Mouse (Mus musculus) intestine, postnatal 0 days (tissue): ENCODE data around the gene Hsf2bp. TPM values are rescaled to one million over a fixed set of nuclear protein-coding genes. Genes with fewer than 3 reads are reported as not detected.

Source experiments
- ATAC-seq: fragments of 200-750 bp; cut with Nextera tagmentation; 2 replicates; pipeline ENCODE4 v1.8.0; 2017; ENCODE audit warnings: mild to moderate bottlenecking, moderate TSS enrichment, moderate library complexity
- H3K27ac ChIP-seq: fragments of 300-500 bp; sonication (generic); 2 replicates; pipeline ENCODE4 v1.5.1; 2014; ENCODE audit warnings: mild to moderate bottlenecking, low read depth, low read length, moderate library complexity
- H3K27me3 ChIP-seq: fragments of 300-500 bp; sonication (generic); replicated peaks from 2 replicates; pipeline ENCODE4 v1.6.1; 2014; ENCODE audit warnings: low read length, mixed read lengths; ENCODE audit not compliant: control insufficient read depth, insufficient read depth
- H3K36me3 ChIP-seq: fragments of 300-500 bp; sonication (generic); 2 replicates; pipeline ENCODE4 v1.6.1; 2014; ENCODE audit warnings: mild to moderate bottlenecking, moderate library complexity; ENCODE audit not compliant: control insufficient read depth, insufficient read depth
- H3K4me1 ChIP-seq: fragments of 300-500 bp; sonication (generic); replicated peaks from 2 replicates; pipeline ENCODE4 v1.6.1; 2014; ENCODE audit warnings: antibody characterized with exemption, low read length, mixed read lengths; ENCODE audit not compliant: control insufficient read depth, insufficient read depth
- H3K4me2 ChIP-seq: fragments of 300-500 bp; sonication (generic); replicated peaks from 2 replicates; pipeline ENCODE4 v1.6.1; 2014; ENCODE audit warnings: low read depth, mild to moderate bottlenecking, moderate library complexity
- H3K4me3 ChIP-seq: fragments of 300-500 bp; sonication (generic); 2 replicates; pipeline ENCODE4 v1.5.1; 2014; ENCODE audit warnings: low read depth, low read length
- H3K9ac ChIP-seq: fragments of 300-500 bp; sonication (generic); 2 replicates; pipeline ENCODE4 v1.6.1; 2014; ENCODE audit warnings: mild to moderate bottlenecking, low read depth, low read length
- H3K9me3 ChIP-seq: fragments of 300-500 bp; sonication (generic); 2 replicates; pipeline ENCODE4 v1.6.1; 2016; ENCODE audit warnings: mixed run types; ENCODE audit not compliant: control insufficient read depth
- CTCF ChIP-seq: sonication (generic); IDR thresholded peaks from 2 replicates; pipeline ENCODE4 v1.5.1; 2016; ENCODE audit warnings: low read depth, mild to moderate bottlenecking, control low read depth, antibody characterized with exemption, moderate library complexity
- WGBS: fragments of 180-500 bp; shearing (Covaris S2); extraction: QIAGEN DNeasy Blood & Tissue Kit; methylation state at CpG from one replicate; pipeline ENCODE4 v1.1.7; 2014; 5-methylcytosine and 5-hydroxymethylcytosine counted together
- polyA plus RNA-seq: library from polyadenylated mRNA; unstranded; fragments of >200 nt; fragmentation: Nextera tagmentation; extraction: Ambion mirVana; gene quantifications from 2 replicates; pipeline ENCODE4 v1.2.1, GENCODE M21; 2015

Hsf2bp gene
- polyA plus RNA-seq, 1 experiment from 2014 or later: 4.1 TPM

GRCm38 (mm10) chr17:31941616-31942015, 94.5 kb downstream of the Hsf2bp start:
- no peaks in the 10 kb centered on the region for H3K4me1 ChIP-seq
- no peak overlapping the region for H3K27ac ChIP-seq
- H3K4me3 ChIP-seq: no peak overlapping the region
- 0 out of 2 replicates have a peak, but pooled peaks have one; percentile 9 for TF ChIP-seq CTCF
- no peak overlapping the region for H3K9ac ChIP-seq
- no peak for ATAC-seq
- H3K36me3 ChIP-seq: no peaks in the 10 kb centered on the region
- 60% methylated on average over 4 of the region's 4 CpGs for WGBS
- no peak overlapping the region for H3K4me2 ChIP-seq
- no peaks in the 10 kb centered on the region for H3K27me3 ChIP-seq
- H3K9me3 ChIP-seq: no peaks in the 10 kb centered on the region

GRCm38 (mm10) chr17:31940607-31941006, 95.5 kb downstream of the Hsf2bp start:
- no peak for TF ChIP-seq CTCF
- H3K27ac ChIP-seq: no peak overlapping the region
- H3K9ac ChIP-seq: no peak overlapping the region
- H3K4me2 ChIP-seq: no peak overlapping the region
- no peaks in the 10 kb centered on the region for H3K4me1 ChIP-seq
- H3K36me3 ChIP-seq: no peaks in the 10 kb centered on the region
- no peak overlapping the region for H3K4me3 ChIP-seq
- ATAC-seq: no peak
- WGBS: 66% methylated on average over 4 of the region's 4 CpGs
- H3K9me3 ChIP-seq: no peaks in the 10 kb centered on the region
- H3K27me3 ChIP-seq: no peaks in the 10 kb centered on the region

GRCm38 (mm10) chr17:31939292-31940060, 96.7 kb downstream of the Hsf2bp start:
- ATAC-seq: no peak
- H3K4me1 ChIP-seq: no peaks in the 10 kb centered on the region
- WGBS: 76% methylated on average over 16 of the region's 16 CpGs

GRCm38 (mm10) chr17:31938539-31939260, 97.4 kb downstream of the Hsf2bp start:
- no peak for ATAC-seq
- no peaks in the 10 kb centered on the region for H3K36me3 ChIP-seq
- H3K27ac ChIP-seq: no peak overlapping the region
- H3K4me2 ChIP-seq: no peak overlapping the region
- no peak overlapping the region for H3K4me3 ChIP-seq
- no peak overlapping the region for H3K9ac ChIP-seq
- H3K4me1 ChIP-seq: no peaks in the 10 kb centered on the region
- no peaks in the 10 kb centered on the region for H3K9me3 ChIP-seq
- WGBS: 71% methylated on average over 12 of the region's 12 CpGs
- TF ChIP-seq CTCF: no peak
- no peaks in the 10 kb centered on the region for H3K27me3 ChIP-seq

More at GRCm38 (mm10) chr17:31939292-31940060, 96.7 kb downstream of the Hsf2bp start:
- no peaks in the 10 kb centered on the region for H3K36me3 ChIP-seq
- H3K4me3 ChIP-seq: no peak overlapping the region
- H3K9ac ChIP-seq: no peak overlapping the region
- no peak overlapping the region for H3K4me2 ChIP-seq
- no peaks in the 10 kb centered on the region for H3K27me3 ChIP-seq
- H3K27ac ChIP-seq: no peak overlapping the region
- H3K9me3 ChIP-seq: no peaks in the 10 kb centered on the region
- TF ChIP-seq CTCF: no peak

- ATAC-seq: no peak
- no peak overlapping the region for H3K9ac ChIP-seq
- WGBS: 24% methylated on average over 3 of the region's 3 CpGs
- no peak overlapping the region for H3K4me3 ChIP-seq
- H3K4me2 ChIP-seq: no peak overlapping the region
- H3K27ac ChIP-seq: no peak overlapping the region
- no peaks in the 10 kb centered on the region for H3K36me3 ChIP-seq
- H3K27me3 ChIP-seq: no peaks in the 10 kb centered on the region
- H3K9me3 ChIP-seq: no peaks in the 10 kb centered on the region
- no peaks in the 10 kb centered on the region for H3K4me1 ChIP-seq
- peak; percentile 67 for TF ChIP-seq CTCF
These were observed 99.0 kb downstream of the Hsf2bp start for GRCm38 (mm10) chr17:31937141-31937554.

- TF ChIP-seq CTCF: no peak
- WGBS: 80% methylated on average over 3 of the region's 3 CpGs
- H3K27ac ChIP-seq: no peak overlapping the region
- no peak overlapping the region for H3K4me2 ChIP-seq
- no peaks in the 10 kb centered on the region for H3K36me3 ChIP-seq
- no peaks in the 10 kb centered on the region for H3K27me3 ChIP-seq
- no peak overlapping the region for H3K4me3 ChIP-seq
- no peaks in the 10 kb centered on the region for H3K9me3 ChIP-seq
- H3K9ac ChIP-seq: no peak overlapping the region
- no peak for ATAC-seq
- H3K4me1 ChIP-seq: no peaks in the 10 kb centered on the region
These were observed 100.3 kb downstream of the Hsf2bp start for GRCm38 (mm10) chr17:31935841-31936240.
